Mouse (Mus musculus): ENCODE results near the gene Wnt10b. TPM values are rescaled to one million over a fixed set of nuclear protein-coding genes. Genes with fewer than 3 reads are reported as not detected.

Gene Wnt10b
- polyA plus RNA-seq, 1 experiment from 2014 or later: 0.06 TPM

DNA sequence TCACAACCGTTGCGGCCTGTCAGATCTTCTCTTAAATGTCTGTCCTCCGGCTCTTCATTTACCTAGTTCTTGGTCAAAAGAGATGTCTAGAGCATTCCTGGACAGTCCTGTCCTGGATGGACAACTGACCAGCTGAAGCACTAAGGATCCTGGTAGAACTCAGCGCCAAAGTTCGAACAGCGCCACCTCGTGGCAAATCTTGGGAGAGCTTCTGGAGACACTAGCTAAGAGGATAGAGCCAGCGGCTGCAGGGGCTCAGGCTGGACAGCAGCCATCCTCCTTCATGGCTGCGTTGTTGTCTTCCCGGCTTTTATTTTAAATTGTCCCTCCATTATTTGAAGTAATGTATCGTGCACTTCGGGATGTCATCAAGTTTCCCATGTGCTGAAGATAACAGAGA, 21.4 kb upstream of the Wnt10b start:
- Histone ChIP-seq H3K9ac (ENCODE audit: low read depth, low read length) (no peak overlapping the region), H3K27me3 (replicated peaks; ENCODE audit: control insufficient read depth, insufficient read depth, low read length) (peaks cover 79% of the 10 kb centered on the region), H3K4me2 (ENCODE audit: low read length) (no peak overlapping the region), H3K4me1 (ENCODE audit: control insufficient read depth, insufficient read depth, low read depth, low read length) (peaks cover 8% of the 10 kb centered on the region), H3K27ac (ENCODE audit: low read depth, low read length) (no peak overlapping the region), H3K36me3 (ENCODE audit: control insufficient read depth, insufficient read depth, low read length) (no peaks in the 10 kb centered on the region), H3K4me3 (ENCODE audit: low read length) (no peak overlapping the region), H3K9me3 (ENCODE audit: control insufficient read depth, low read length) (no peaks in the 10 kb centered on the region)
- 10% methylated on average over 12 of the region's 12 CpGs for WGBS
- ATAC-seq: no peak

DNA sequence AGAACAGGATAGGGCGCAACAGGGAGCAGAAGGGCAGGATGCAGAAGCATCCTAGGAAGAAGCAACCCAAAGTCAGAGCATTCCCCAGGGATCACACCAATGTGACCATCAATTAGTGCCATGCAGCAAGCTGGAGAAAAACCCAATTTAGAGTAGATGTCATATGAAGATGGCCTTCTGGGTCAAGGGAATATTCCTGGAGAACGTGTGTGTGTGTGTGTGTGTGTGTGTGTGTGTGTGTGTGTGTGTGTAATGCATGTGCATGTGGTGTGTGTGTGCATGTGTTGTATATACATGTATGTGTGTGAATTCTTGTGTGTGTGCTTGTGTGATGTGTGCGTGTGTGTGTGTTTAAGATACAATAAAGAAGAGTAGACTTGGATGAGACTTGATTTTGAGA, 21.0 kb upstream of the Wnt10b start:
- Histone ChIP-seq H3K27me3 (replicated peaks; ENCODE audit: control insufficient read depth, insufficient read depth, low read length) (peaks cover 76% of the 10 kb centered on the region), H3K36me3 (ENCODE audit: control insufficient read depth, insufficient read depth, low read length) (no peaks in the 10 kb centered on the region), H3K4me1 (ENCODE audit: control insufficient read depth, insufficient read depth, low read depth, low read length) (peaks cover 6% of the 10 kb centered on the region), H3K4me2 (ENCODE audit: low read length) (no peak overlapping the region), H3K9me3 (ENCODE audit: control insufficient read depth, low read length) (no peaks in the 10 kb centered on the region), H3K27ac (ENCODE audit: low read depth, low read length) (no peak overlapping the region), H3K4me3 (ENCODE audit: low read length) (no peak overlapping the region), H3K9ac (ENCODE audit: low read depth, low read length) (no peak overlapping the region)
- WGBS: 43% methylated on average over 3 of the region's 3 CpGs
- no peak for ATAC-seq

DNA sequence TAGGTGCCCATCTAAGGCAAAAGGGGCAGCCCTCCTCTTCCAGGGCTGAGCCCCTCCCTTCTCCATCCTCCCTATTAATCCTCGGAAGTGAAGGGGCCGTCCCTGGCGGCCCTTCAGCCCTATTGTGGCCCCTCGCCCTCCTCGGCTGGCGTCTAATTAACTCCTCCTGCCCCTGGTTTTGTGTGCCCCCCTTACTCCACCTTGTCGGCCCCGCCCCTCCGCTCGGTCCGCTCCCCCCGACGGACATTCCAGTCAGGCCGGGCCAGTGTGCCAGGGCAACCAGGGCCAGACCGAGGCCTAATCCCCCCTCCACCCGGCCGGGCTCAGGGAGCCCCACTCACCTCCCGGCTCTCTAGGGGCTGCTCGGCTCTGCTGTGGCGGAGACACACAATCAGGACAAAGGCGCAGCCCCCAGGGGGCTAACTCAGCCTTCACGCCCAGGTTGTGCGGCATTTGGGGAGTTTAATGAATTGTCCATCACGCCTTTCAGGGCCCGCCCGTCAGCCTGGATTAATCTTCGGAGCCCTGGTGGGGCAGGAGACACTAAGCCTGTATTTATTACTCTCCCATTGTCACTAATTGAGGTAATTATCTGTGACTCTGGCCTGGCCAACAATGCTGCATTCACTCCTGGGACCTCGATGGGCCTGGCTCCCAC, 20.0 kb upstream of the Wnt10b start:
- Histone ChIP-seq H3K36me3 (ENCODE audit: control insufficient read depth, insufficient read depth, low read length) (no peaks in the 10 kb centered on the region), H3K4me2 (ENCODE audit: low read length) (peak overlapping the region; percentile 11; the same call in 1 of the 2 replicates), H3K9me3 (ENCODE audit: control insufficient read depth, low read length) (no peaks in the 10 kb centered on the region), H3K4me3 (ENCODE audit: low read length) (no peak overlapping the region), H3K4me1 (ENCODE audit: control insufficient read depth, insufficient read depth, low read depth, low read length) (peaks cover 9% of the 10 kb centered on the region), H3K27me3 (replicated peaks; ENCODE audit: control insufficient read depth, insufficient read depth, low read length) (peaks cover 73% of the 10 kb centered on the region), H3K9ac (ENCODE audit: low read depth, low read length) (peak overlapping the region; percentile 33; the same call in 1 of the 2 replicates), H3K27ac (ENCODE audit: low read depth, low read length) (no peak overlapping the region)
- peak; percentile 90 for ATAC-seq
- WGBS: 1% methylated on average over 26 of the region's 28 CpGs

DNA sequence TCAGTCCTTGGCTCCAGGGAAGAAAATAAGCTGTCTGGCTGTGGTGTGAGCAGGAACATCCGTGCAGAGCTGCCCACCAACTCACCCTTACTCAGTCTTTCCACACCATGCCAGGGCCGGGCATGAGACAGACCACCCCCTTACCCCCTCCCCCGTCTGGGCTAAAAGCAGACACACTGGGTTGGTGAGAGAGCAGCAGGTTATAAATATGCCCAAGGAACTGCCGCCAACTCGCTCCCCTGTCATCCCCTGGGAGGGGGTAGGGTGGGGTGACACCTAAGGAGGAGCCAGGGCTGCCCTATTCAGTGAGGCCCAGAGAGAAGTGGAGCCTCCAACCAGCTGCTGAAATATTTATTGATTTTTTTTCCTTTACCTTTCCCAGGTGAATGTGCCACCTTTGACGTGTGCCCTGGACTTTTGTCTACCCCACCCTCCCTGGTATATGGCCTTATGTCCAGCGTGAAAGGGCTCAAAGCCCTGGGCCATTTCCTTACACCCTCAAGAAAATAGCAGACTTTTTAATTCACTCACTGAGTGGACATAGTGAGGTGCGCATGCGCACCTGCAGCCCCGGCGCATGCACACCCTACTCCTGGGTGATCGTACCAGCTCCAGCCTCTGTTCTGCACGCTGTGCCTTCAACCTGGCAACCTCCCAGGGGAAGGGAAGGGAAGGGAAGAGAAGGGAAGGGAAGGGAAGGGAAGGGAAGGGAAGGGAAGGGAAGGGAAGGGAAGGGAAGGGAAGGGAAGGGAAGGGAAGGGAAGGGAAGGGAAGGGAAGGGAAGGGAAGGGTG, 19.0 kb upstream of the Wnt10b start:
- peak overlapping the region; percentile 27; the same call in 1 of the 2 replicates for H3K4me2 ChIP-seq (ENCODE audit: low read length)
- H3K4me3 ChIP-seq (ENCODE audit: low read length): no peak overlapping the region
- peaks cover 16% of the 10 kb centered on the region for H3K4me1 ChIP-seq (ENCODE audit: control insufficient read depth, insufficient read depth, low read depth, low read length)
- 1% methylated on average over 13 of the region's 13 CpGs for WGBS
- no peaks in the 10 kb centered on the region for H3K9me3 ChIP-seq (ENCODE audit: control insufficient read depth, low read length)
- peaks cover 73% of the 10 kb centered on the region for H3K27me3 ChIP-seq (replicated peaks; ENCODE audit: control insufficient read depth, insufficient read depth, low read length)
- ATAC-seq: no peak
- no peaks in the 10 kb centered on the region for H3K36me3 ChIP-seq (ENCODE audit: control insufficient read depth, insufficient read depth, low read length)
- no peak overlapping the region for H3K27ac ChIP-seq (ENCODE audit: low read depth, low read length)
- H3K9ac ChIP-seq (ENCODE audit: low read depth, low read length): no peak overlapping the region; the same call in 1 of the 2 replicates

DNA sequence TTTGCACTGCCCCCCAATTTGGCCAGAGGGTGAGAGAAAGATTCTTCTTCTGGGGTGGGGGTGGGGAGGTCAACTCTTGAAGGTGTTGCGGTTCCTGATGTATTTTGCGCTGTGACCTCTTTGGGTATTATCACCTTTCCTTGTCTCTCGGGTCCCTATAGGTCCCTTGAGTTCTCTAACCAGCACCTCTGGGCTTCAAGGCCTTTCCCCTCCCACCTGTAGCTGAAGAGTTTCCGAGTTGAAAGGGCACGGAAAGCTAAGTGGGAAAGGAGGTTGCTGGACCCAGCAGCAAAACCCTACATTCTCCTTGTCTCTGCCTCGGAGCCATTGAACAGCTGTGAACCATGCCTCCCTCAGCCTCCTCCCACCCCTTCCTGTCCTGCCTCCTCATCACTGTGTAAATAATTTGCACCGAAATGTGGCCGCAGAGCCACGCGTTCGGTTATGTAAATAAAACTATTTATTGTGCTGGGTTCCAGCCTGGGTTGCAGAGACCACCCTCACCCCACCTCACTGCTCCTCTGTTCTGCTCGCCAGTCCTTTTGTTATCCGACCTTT, 15.3 kb upstream of the Wnt10b start:
- H3K36me3 ChIP-seq (ENCODE audit: control insufficient read depth, insufficient read depth, low read length): no peaks in the 10 kb centered on the region
- WGBS: 6% methylated on average over 13 of the region's 13 CpGs
- ATAC-seq: no peak
- no peaks in the 10 kb centered on the region for H3K9me3 ChIP-seq (ENCODE audit: control insufficient read depth, low read length)
- H3K4me1 ChIP-seq (ENCODE audit: control insufficient read depth, insufficient read depth, low read depth, low read length): peaks cover 22% of the 10 kb centered on the region
- H3K4me2 ChIP-seq (ENCODE audit: low read length): peak overlapping the region; percentile 70
- H3K4me3 ChIP-seq (ENCODE audit: low read length): peak overlapping the region; percentile 44
- H3K27ac ChIP-seq (ENCODE audit: low read depth, low read length): no peak overlapping the region
- peak overlapping the region; percentile 50; the same call in 1 of the 2 replicates for H3K9ac ChIP-seq (ENCODE audit: low read depth, low read length)
- H3K27me3 ChIP-seq (replicated peaks; ENCODE audit: control insufficient read depth, insufficient read depth, low read length): peaks cover 82% of the 10 kb centered on the region

DNA sequence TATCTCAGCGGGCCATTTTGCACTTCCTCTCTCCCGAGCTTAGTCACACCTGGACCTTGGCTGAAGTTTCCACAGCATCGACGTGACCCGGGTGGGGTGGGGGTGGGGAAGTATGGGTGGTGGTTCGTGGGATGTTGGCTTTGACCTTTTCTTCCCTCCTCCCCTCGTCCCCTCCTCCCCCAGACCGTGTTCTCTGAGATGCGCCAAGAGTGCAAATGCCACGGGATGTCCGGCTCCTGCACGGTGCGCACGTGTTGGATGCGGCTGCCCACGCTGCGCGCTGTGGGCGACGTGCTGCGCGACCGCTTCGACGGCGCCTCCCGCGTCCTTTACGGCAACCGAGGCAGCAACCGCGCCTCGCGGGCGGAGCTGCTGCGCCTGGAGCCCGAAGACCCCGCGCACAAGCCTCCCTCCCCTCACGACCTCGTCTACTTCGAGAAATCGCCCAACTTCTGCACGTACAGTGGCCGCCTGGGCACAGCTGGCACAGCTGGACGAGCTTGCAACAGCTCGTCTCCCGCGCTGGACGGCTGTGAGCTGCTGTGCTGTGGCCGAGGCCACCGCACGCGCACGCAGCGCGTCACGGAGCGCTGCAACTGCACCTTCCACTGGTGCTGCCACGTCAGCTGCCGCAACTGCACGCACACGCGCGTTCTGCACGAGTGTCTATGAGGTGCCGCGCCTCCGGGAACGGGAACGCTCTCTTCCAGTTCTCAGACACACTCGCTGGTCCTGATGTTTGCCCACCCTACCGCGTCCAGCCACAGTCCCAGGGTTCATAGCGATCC, 14.5 kb upstream of the Wnt10b start:
- peaks cover 18% of the 10 kb centered on the region for H3K4me1 ChIP-seq (ENCODE audit: control insufficient read depth, insufficient read depth, low read depth, low read length)
- H3K4me2 ChIP-seq (ENCODE audit: low read length): peak overlapping the region; percentile 70
- peak; percentile 73; the same call in 1 of the 2 replicates for ATAC-seq
- no peak overlapping the region for H3K27ac ChIP-seq (ENCODE audit: low read depth, low read length)
- H3K4me3 ChIP-seq (ENCODE audit: low read length): peak overlapping the region; percentile 44
- H3K9ac ChIP-seq (ENCODE audit: low read depth, low read length): peak overlapping the region; percentile 50
- peaks cover 83% of the 10 kb centered on the region for H3K27me3 ChIP-seq (replicated peaks; ENCODE audit: control insufficient read depth, insufficient read depth, low read length)
- no peaks in the 10 kb centered on the region for H3K9me3 ChIP-seq (ENCODE audit: control insufficient read depth, low read length)
- no peaks in the 10 kb centered on the region for H3K36me3 ChIP-seq (ENCODE audit: control insufficient read depth, insufficient read depth, low read length)
- 1% methylated on average over 72 of the region's 75 CpGs for WGBS

DNA sequence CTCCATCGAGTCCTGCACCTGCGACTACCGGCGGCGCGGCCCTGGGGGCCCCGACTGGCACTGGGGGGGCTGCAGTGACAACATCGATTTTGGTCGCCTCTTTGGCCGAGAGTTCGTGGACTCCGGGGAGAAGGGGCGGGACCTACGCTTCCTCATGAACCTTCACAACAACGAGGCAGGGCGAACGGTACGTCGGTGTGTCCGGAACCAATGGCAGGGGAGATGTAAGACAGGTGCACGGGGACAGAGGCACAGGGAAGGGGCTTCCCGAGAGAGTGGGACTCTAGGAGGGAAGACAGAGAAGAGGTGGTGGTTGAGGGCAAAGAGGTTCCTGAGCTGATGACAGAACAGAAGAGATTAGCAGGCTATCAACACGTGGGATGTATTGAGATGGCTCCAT, 13.8 kb upstream of the Wnt10b start:
- Histone ChIP-seq H3K4me1 (ENCODE audit: control insufficient read depth, insufficient read depth, low read depth, low read length) (peaks cover 16% of the 10 kb centered on the region), H3K36me3 (ENCODE audit: control insufficient read depth, insufficient read depth, low read length) (no peaks in the 10 kb centered on the region), H3K4me2 (ENCODE audit: low read length) (peak overlapping the region; percentile 70), H3K9ac (ENCODE audit: low read depth, low read length) (no peak overlapping the region; the same call in 1 of the 2 replicates), H3K27ac (ENCODE audit: low read depth, low read length) (no peak overlapping the region), H3K9me3 (ENCODE audit: control insufficient read depth, low read length) (no peaks in the 10 kb centered on the region), H3K27me3 (replicated peaks; ENCODE audit: control insufficient read depth, insufficient read depth, low read length) (peaks cover 83% of the 10 kb centered on the region), H3K4me3 (ENCODE audit: low read length) (no peak overlapping the region; the same call in 1 of the 2 replicates)
- no peak for ATAC-seq
- under 1% methylated on average over 23 of the region's 23 CpGs for WGBS

DNA sequence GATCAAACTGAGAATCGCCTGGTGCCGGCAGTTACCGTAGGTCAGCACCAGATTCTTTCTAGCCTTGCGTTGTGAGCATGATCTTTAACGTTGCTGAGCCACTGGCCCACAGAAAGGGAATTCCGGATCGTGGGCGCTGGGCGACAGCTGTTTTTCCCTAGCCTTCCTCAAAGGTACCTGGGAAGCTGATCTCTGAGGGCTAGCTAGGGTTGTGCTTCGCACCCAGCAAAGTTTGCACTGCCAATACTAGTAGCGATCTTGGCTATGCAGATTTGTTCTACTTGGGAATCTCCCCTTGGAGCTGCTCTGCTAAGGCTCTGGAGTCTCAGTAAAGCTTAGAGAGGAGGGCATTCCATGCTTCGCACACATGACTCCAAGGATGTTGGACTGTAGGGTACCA, 13.3 kb upstream of the Wnt10b start:
- H3K9me3 ChIP-seq (ENCODE audit: control insufficient read depth, low read length): no peaks in the 10 kb centered on the region
- no peaks in the 10 kb centered on the region for H3K36me3 ChIP-seq (ENCODE audit: control insufficient read depth, insufficient read depth, low read length)
- no peak overlapping the region; the same call in 1 of the 2 replicates for H3K9ac ChIP-seq (ENCODE audit: low read depth, low read length)
- peak overlapping the region; percentile 40 for H3K4me2 ChIP-seq (ENCODE audit: low read length)
- peaks cover 16% of the 10 kb centered on the region for H3K4me1 ChIP-seq (ENCODE audit: control insufficient read depth, insufficient read depth, low read depth, low read length)
- H3K27me3 ChIP-seq (replicated peaks; ENCODE audit: control insufficient read depth, insufficient read depth, low read length): peaks cover 79% of the 10 kb centered on the region
- under 1% methylated on average over 12 of the region's 12 CpGs for WGBS
- H3K4me3 ChIP-seq (ENCODE audit: low read length): peak overlapping the region; percentile 27
- ATAC-seq: no peak
- no peak overlapping the region for H3K27ac ChIP-seq (ENCODE audit: low read depth, low read length)
